Mouse (Mus musculus) heart, adult 18-20 months (tissue): ENCODE measurements around the gene Olfr149. TPM values are rescaled to one million over a fixed set of nuclear protein-coding genes. Genes with fewer than 3 reads are reported as not detected.
A peak's percentile ranks its signal among the peaks of the same experiment; 100 is the strongest.
"Not testable (repeated sequence)": the region's sequence is repeated elsewhere in the genome, so short reads cannot be mapped to it uniquely, and the experiment has no call there.

Experiments used
- DNase-seq, 2 experiments: peaks; one replicate each; pipeline ENCODE4 v3.0.0; 2021 to 2022; ENCODE audit warnings: mixed read lengths in 1 of 2
- long read RNA-seq, 2 experiments: library from polyadenylated mRNA; stranded (forward); transcript quantifications; one replicate each; pipeline ENCODE4 v2.0.0; 2021
- total RNA-seq, 2 experiments: library from RNA; stranded (reverse); gene quantifications; 2 replicates each; pipeline ENCODE4 v1.2.3; 2021

Olfr149 gene
- total RNA-seq = not detected
- long read RNA-seq, experiment 1 = 0 reads
- long read RNA-seq, experiment 2 = 0 reads

- no peak for DNase-seq
Observed at GRCm38 (mm10) chr9:39707017-39707416, at the start of gene Olfr149. Gene Olfr149, minus strand, starts transcription at chr9:39707117.

GRCm38 (mm10) chr9:39746428-39746827 is 39.5 kb upstream of the Olfr149 start:
- DNase-seq = no peak

- no peak for DNase-seq
Observed at GRCm38 (mm10) chr9:39745949-39746348, 39.0 kb upstream of the Olfr149 start, which contains the start of gene Olfr967. Gene Olfr967, plus strand, starts transcription at chr9:39746249.

GRCm38 (mm10) chr9:39740741-39741140 is 33.8 kb upstream of the Olfr149 start:
- no peak for DNase-seq

- no peak for DNase-seq
Observed at GRCm38 (mm10) chr9:39730678-39731077, 23.8 kb upstream of the Olfr149 start, which contains the start of gene Olfr150. Gene Olfr150, plus strand, starts transcription at chr9:39730978.

GRCm38 (mm10) chr9:39711053-39711452 is 4.1 kb upstream of the Olfr149 start, which contains the start of gene Olfr965:
Gene Olfr965, plus strand, starts transcription at chr9:39711353.
- DNase-seq = no peak

GRCm38 (mm10) chr9:39708958-39709357 is 2.0 kb upstream of the Olfr149 start:
- peak; percentile 9 to 11 for DNase-seq

GRCm38 (mm10) chr9:39701123-39701522 is 5.8 kb downstream of the Olfr149 start:
- DNase-seq = not testable (repeated sequence)

GRCm38 (mm10) chr9:39679280-39679679 is 27.6 kb downstream of the Olfr149 start:
- no peak for DNase-seq

- no peak for DNase-seq
Observed at GRCm38 (mm10) chr9:39678557-39678956, 28.4 kb downstream of the Olfr149 start.

- no peak for DNase-seq
Observed at GRCm38 (mm10) chr9:39674820-39675219, 32.1 kb downstream of the Olfr149 start.

GRCm38 (mm10) chr9:39669723-39670122 is 37.2 kb downstream of the Olfr149 start:
- DNase-seq = no peak

GRCm38 (mm10) chr9:39666905-39667304 is 40.0 kb downstream of the Olfr149 start, which contains the start of gene Olfr963:
Gene Olfr963, plus strand, starts transcription at chr9:39667205.
- no peak for DNase-seq

- DNase-seq = no peak
Observed at GRCm38 (mm10) chr9:39654756-39655396, 52.0 kb downstream of the Olfr149 start.

Other genes with a start within 250 kb of the Olfr149 start
- not detected for gene Olfr955, start 235.2 kb downstream of the Olfr149 start, total RNA-seq
- gene Olfr44, start 213.1 kb downstream of the Olfr149 start, total RNA-seq = not detected
- not detected for gene Olfr957, start 191.3 kb downstream of the Olfr149 start, total RNA-seq
- gene Olfr958, start 153.1 kb downstream of the Olfr149 start, total RNA-seq = not detected
- gene Olfr959, start 131.5 kb downstream of the Olfr149 start, total RNA-seq = not detected
- under 1 TPM; 0.13 to 0.22 TPM for gene AW551984, start 102.7 kb downstream of the Olfr149 start, total RNA-seq
- not detected for gene Olfr148, start 96.5 kb downstream of the Olfr149 start, total RNA-seq
- gene Olfr960, start 85.7 kb downstream of the Olfr149 start, total RNA-seq = not detected
- gene Olfr961, start 62.0 kb downstream of the Olfr149 start, total RNA-seq = not detected
- gene Olfr963, start 39.9 kb downstream of the Olfr149 start, total RNA-seq = not detected
- gene Olfr965, start 4.2 kb upstream of the Olfr149 start, total RNA-seq = not detected
- not detected for gene Olfr150, start 23.9 kb upstream of the Olfr149 start, total RNA-seq
- not detected for gene Olfr967, start 39.1 kb upstream of the Olfr149 start, total RNA-seq
- gene Olfr968, start 76.1 kb upstream of the Olfr149 start, total RNA-seq = not detected
- gene Olfr969, start 83.8 kb upstream of the Olfr149 start, total RNA-seq = not detected
- gene Olfr970, start 101.7 kb upstream of the Olfr149 start, total RNA-seq = not detected
- gene Olfr971, start 129.8 kb upstream of the Olfr149 start, total RNA-seq = not detected
- gene Olfr972, start 159.3 kb upstream of the Olfr149 start, total RNA-seq = not detected
- gene Olfr229, start 200.2 kb upstream of the Olfr149 start, total RNA-seq = not detected
- gene Olfr974, start 230.4 kb upstream of the Olfr149 start, total RNA-seq = not detected
- not detected for gene Olfr975, start 244.9 kb upstream of the Olfr149 start, total RNA-seq